Mouse (Mus musculus) T-helper 2 cell (primary cell): ENCODE measurements around the gene Gm47955.
"Not testable (repeated sequence)": the region's sequence is repeated elsewhere in the genome, so short reads cannot be mapped to it uniquely, and the experiment has no call there.

Experiments
- in situ Hi-C: fragments of 300-600 bp; cut with MboI, MseI; formaldehyde crosslinking; loops from one replicate; pipeline ENCODE4 v1.15.1; 2025; ENCODE audit warnings: high pct_unique_total_duplicates

Gene Gm47955

DNA sequence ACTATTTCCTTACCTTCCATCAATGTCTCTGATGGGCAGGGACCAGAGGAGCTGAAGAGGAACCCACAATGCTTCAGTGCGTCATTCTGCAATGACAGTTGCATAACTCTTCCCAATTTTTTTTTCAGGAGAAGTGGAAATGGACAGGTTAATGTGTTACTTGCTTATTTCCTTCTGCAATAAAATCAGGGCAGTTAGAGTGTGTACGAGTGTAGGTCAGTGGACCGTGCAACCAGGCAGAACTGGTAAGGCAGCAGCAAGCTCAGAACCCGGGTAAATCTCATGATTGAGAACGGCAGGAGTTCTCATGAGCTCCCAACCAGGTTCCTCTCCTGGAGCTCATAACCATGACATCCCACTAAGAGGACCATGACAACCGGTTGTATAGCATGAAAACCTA, 32.0 kb downstream of the Gm47955 start:
- in situ Hi-C loops: no loop called here

GRCm38 (mm10) chr1:82993947-82994346, 33.9 kb downstream of the Gm47955 start:
- in situ Hi-C loops: no loop called here

GRCm38 (mm10) chr1:83000306-83000705, 40.2 kb downstream of the Gm47955 start, which contains the start of gene Gm47959:
TSS of gene Gm47959 (plus strand) at chr1:83000548.
- in situ Hi-C loops: not testable (repeated sequence)

GRCm38 (mm10) chr1:83006218-83007179, 46.4 kb downstream of the Gm47955 start:
- in situ Hi-C loops: no loop called here

- in situ Hi-C loops: no loop called here
These were observed 47.4 kb downstream of the Gm47955 start for GRCm38 (mm10) chr1:83007471-83007870.
